Mouse (Mus musculus): ENCODE results near the gene Ttc13.

GRCm38 (mm10) chr8:124746661-124747060, 24.9 kb upstream of the Ttc13 start:
- TF ChIP-seq POLR2A (IDR thresholded peaks at IDR 0.05; ENCODE audit: low read depth, low read length): no peak
- TF ChIP-seq CTCF (IDR thresholded peaks at IDR 0.05; ENCODE audit: extremely low read depth, insufficient read length, insufficient replicate concordance, low read depth, low read length): no peak

Measured in small intestine, adult 2 months (tissue).